Mouse (Mus musculus): ENCODE measurements around the gene Gm5901. TPM values are rescaled to one million over a fixed set of nuclear protein-coding genes. Genes with fewer than 3 reads are reported as not detected.

Gene Gm5901
- not detected in 2 replicates for polyA plus RNA-seq (2021; fragmentation: Nextera tagmentation)
- long read RNA-seq, experiment 1, partial matches to known transcripts: 0 of 1 reads
- long read RNA-seq, experiment 1, other reads (novel, unspliced or antisense): 1 of 1 reads
- long read RNA-seq, experiment 2: 0 reads

GRCm38 (mm10) chr7:105374866-105375265 lies at the start of gene Gm5901:
TSS of gene Gm5901 (plus strand) at chr7:105375038.

GRCm38 (mm10) chr7:105334004-105334403 lies 40.8 kb upstream of the Gm5901 start, which contains the start of gene Olfr690:
TSS of gene Olfr690 (minus strand) at chr7:105334104.

GRCm38 (mm10) chr7:105342170-105342569 lies 32.7 kb upstream of the Gm5901 start, which contains the start of gene Olfr691:
TSS of gene Olfr691 (minus strand) at chr7:105342270.

GRCm38 (mm10) chr7:105367930-105368329 lies 6.9 kb upstream of the Gm5901 start, which contains the start of gene Olfr692:
TSS of gene Olfr692 (plus strand) at chr7:105368230.

GRCm38 (mm10) chr7:105399935-105400624 lies 25.2 kb downstream of the Gm5901 start, which contains the start of gene Fam160a2:
TSS of gene Fam160a2 (minus strand) at chr7:105400054.

GRCm38 (mm10) chr7:105404268-105404667 lies 29.4 kb downstream of the Gm5901 start, which contains the start of gene Cnga4:
TSS of gene Cnga4 (plus strand) at chr7:105404568.

GRCm38 (mm10) chr7:105425424-105426043 lies 50.7 kb downstream of the Gm5901 start, which contains the start of gene Cckbr:
TSS of gene Cckbr (plus strand) at chr7:105425731.

Other genes starting within 250 kb of the Gm5901 start
- gene Olfr683, start 228.0 kb upstream of the Gm5901 start, polyA plus RNA-seq (2021; fragmentation: Nextera tagmentation): not detected in 2 replicates
- not detected in 2 replicates for gene Olfr684, start 211.4 kb upstream of the Gm5901 start, polyA plus RNA-seq (2021; fragmentation: Nextera tagmentation)
- not detected in 2 replicates for gene Olfr685, start 189.0 kb upstream of the Gm5901 start, polyA plus RNA-seq (2021; fragmentation: Nextera tagmentation)
- gene Olfr686, start 167.6 kb upstream of the Gm5901 start, polyA plus RNA-seq (2021; fragmentation: Nextera tagmentation): not detected in 2 replicates
- gene Olfr688, start 86.9 kb upstream of the Gm5901 start, polyA plus RNA-seq (2021; fragmentation: Nextera tagmentation): not detected in 2 replicates
- gene Olfr689, start 63.9 kb upstream of the Gm5901 start, polyA plus RNA-seq (2021; fragmentation: Nextera tagmentation): not detected in 2 replicates
- not detected in 2 replicates for gene Olfr690, start 40.9 kb upstream of the Gm5901 start, polyA plus RNA-seq (2021; fragmentation: Nextera tagmentation)
- gene Olfr691, start 32.8 kb upstream of the Gm5901 start, polyA plus RNA-seq (2021; fragmentation: Nextera tagmentation): not detected in 2 replicates
- not detected in 2 replicates for gene Olfr692, start 6.8 kb upstream of the Gm5901 start, polyA plus RNA-seq (2021; fragmentation: Nextera tagmentation)
- gene Fam160a2, start 25.0 kb downstream of the Gm5901 start, polyA plus RNA-seq (2021; fragmentation: Nextera tagmentation): 37.5 and 41.9 TPM in 2 replicates
- gene Cnga4, start 29.5 kb downstream of the Gm5901 start, polyA plus RNA-seq (2021; fragmentation: Nextera tagmentation): 0.33 and 0.43 TPM in 2 replicates
- gene Cckbr, start 50.7 kb downstream of the Gm5901 start, polyA plus RNA-seq (2021; fragmentation: Nextera tagmentation): 24.0 and 37.9 TPM in 2 replicates
- 36.0 and 38.6 TPM in 2 replicates for gene Cavin3, start 107.3 kb downstream of the Gm5901 start, polyA plus RNA-seq (2021; fragmentation: Nextera tagmentation)
- 91.4 and 99.7 TPM in 2 replicates for gene Smpd1, start 179.3 kb downstream of the Gm5901 start, polyA plus RNA-seq (2021; fragmentation: Nextera tagmentation)
- gene Apbb1, start 206.6 kb downstream of the Gm5901 start, polyA plus RNA-seq (2021; fragmentation: Nextera tagmentation): 463 and 483 TPM in 2 replicates
- gene Hpx, start 225.1 kb downstream of the Gm5901 start, polyA plus RNA-seq (2021; fragmentation: Nextera tagmentation): 0.49 and 1.2 TPM in 2 replicates

Measured in left cerebral cortex, adult 6 months (tissue).